Mouse (Mus musculus) brain, embryonic 14.5 days (tissue): ENCODE results near the gene Olfr312.
"Not testable (repeated sequence)": the region's sequence is repeated elsewhere in the genome, so short reads cannot be mapped to it uniquely, and the experiment has no call there.

Source experiments
- CTCF ChIP-seq: fragments of 200-500 bp; IDR thresholded peaks from 2 replicates; pipeline ENCODE4 v1.5.1; 2012; ENCODE audit warnings: inconsistent platforms, mild to moderate bottlenecking, moderate library complexity, borderline replicate concordance; ENCODE audit not compliant: insufficient read depth, insufficient read length; ENCODE audit errors: extremely low read depth
- POLR2A ChIP-seq: fragments of 200-500 bp; IDR thresholded peaks from 2 replicates; pipeline ENCODE4 v1.6.1; 2012; ENCODE audit warnings: mild to moderate bottlenecking, inconsistent platforms, borderline replicate concordance; ENCODE audit not compliant: poor library complexity, insufficient read depth, insufficient read length, severe bottlenecking; ENCODE audit errors: extremely low read depth

GRCm38 (mm10) chr11:58828937-58829336 lies at the start of gene Olfr312:
- TF ChIP-seq CTCF, POLR2A: not testable (repeated sequence)
